Mouse (Mus musculus): ENCODE measurements around the gene Syt2. TPM values are rescaled to one million over a fixed set of nuclear protein-coding genes. Genes with fewer than 3 reads are reported as not detected.

The Syt2 gene
- total RNA-seq, 1 experiment from 2014 or later: 0.59 TPM

GRCm38 (mm10) chr1:134773256-134773655 lies 126.8 kb downstream of the Syt2 start:
- peak; percentile 50 for DNase-seq

GRCm38 (mm10) chr1:134774247-134774646 lies 127.8 kb downstream of the Syt2 start:
- DNase-seq: peak; percentile 22

- DNase-seq: peak; percentile 74
These were observed 128.3 kb downstream of the Syt2 start for GRCm38 (mm10) chr1:134774728-134775287.

GRCm38 (mm10) chr1:134775631-134776030 lies 129.2 kb downstream of the Syt2 start:
- DNase-seq: no peak

- peak; percentile 39 for DNase-seq
These were observed 130.9 kb downstream of the Syt2 start for GRCm38 (mm10) chr1:134777201-134777885.

- no peak for DNase-seq
These were observed 131.6 kb downstream of the Syt2 start for GRCm38 (mm10) chr1:134777936-134778548.

- DNase-seq: no peak
These were observed 136.3 kb downstream of the Syt2 start for GRCm38 (mm10) chr1:134782797-134783196.

- no peak for DNase-seq
These were observed 137.5 kb downstream of the Syt2 start for GRCm38 (mm10) chr1:134783958-134784357.

GRCm38 (mm10) chr1:134784481-134784880 lies 138.0 kb downstream of the Syt2 start:
- DNase-seq: no peak

GRCm38 (mm10) chr1:134784911-134785310 lies 138.4 kb downstream of the Syt2 start:
- no peak for DNase-seq

GRCm38 (mm10) chr1:134788096-134788495 lies 141.6 kb downstream of the Syt2 start:
- no peak for DNase-seq

- no peak for DNase-seq
These were observed 144.4 kb downstream of the Syt2 start for GRCm38 (mm10) chr1:134790716-134791439.

GRCm38 (mm10) chr1:134791456-134791855 lies 145.0 kb downstream of the Syt2 start:
- DNase-seq: no peak

GRCm38 (mm10) chr1:134796076-134796475 lies 149.6 kb downstream of the Syt2 start:
- DNase-seq: no peak

GRCm38 (mm10) chr1:134796536-134796935 lies 150.1 kb downstream of the Syt2 start:
- no peak for DNase-seq

GRCm38 (mm10) chr1:134801758-134802157 lies 155.3 kb downstream of the Syt2 start:
- DNase-seq: no peak

- peak; percentile 85 for DNase-seq
These were observed 157.0 kb downstream of the Syt2 start for GRCm38 (mm10) chr1:134803286-134804117.

- DNase-seq: no peak
These were observed 157.9 kb downstream of the Syt2 start for GRCm38 (mm10) chr1:134804373-134804772.

GRCm38 (mm10) chr1:134805471-134805870 lies 159.0 kb downstream of the Syt2 start:
- DNase-seq: no peak

All from adrenal gland, postnatal 14 days (tissue).